Mouse (Mus musculus): ENCODE measurements around the gene Ankrd17. TPM values are rescaled to one million over a fixed set of nuclear protein-coding genes. Genes with fewer than 3 reads are reported as not detected.

The Ankrd17 gene
- total RNA-seq (2021), result 10 to 100 TPM; 85.7 to 88.5 TPM

DNA sequence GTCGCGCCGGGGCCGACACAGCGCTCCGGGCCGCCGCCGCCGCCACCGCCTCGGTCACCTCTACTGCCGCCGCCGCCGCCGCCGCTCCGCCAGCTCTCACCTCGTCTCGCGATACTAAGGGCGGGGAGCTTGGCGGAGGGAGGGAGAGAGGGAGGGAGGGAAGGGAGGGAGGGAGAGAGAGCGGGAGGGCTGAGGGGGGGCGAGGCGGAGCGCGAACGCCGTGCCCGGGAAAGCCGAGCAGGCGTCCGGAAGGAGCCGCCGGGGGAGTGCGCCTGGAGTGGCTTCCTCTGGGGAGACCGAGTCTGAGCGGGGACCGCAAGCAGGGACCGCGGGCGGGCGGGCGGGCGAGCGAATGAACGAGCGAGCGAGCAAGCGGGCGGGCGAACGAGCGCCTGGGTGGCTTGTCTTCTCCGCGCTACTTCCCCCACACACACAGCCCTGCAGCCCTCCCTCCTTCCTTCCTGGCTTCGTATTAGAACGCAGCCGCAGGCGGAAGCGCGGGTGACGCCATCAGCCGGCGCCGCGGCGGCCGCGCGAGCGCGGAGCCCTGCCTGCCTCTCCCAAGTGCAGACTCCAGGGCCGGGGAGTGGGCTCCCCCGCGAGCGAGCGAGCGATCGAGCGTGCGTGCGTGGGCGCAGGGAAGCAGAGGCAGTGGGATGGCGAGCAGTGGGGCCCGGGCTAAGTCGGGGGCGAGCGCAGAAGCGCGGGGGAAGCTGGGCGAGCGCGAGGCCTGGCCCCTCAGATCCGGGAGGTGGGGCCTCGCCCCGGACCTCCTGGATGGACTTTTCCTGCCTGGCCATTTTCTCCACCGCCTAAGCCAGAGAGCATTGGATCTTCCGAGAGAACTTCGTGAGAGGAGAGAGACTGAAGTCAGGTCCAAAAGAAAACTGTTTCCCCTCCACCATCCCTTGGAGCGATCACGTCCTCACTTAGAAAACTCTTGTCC is at the start of gene Ankrd17:
Gene Ankrd17 (minus strand): TSS at position 457 of the 946 bp plus-strand sequence.
- DNase-seq, result peak; percentile 92

DNA sequence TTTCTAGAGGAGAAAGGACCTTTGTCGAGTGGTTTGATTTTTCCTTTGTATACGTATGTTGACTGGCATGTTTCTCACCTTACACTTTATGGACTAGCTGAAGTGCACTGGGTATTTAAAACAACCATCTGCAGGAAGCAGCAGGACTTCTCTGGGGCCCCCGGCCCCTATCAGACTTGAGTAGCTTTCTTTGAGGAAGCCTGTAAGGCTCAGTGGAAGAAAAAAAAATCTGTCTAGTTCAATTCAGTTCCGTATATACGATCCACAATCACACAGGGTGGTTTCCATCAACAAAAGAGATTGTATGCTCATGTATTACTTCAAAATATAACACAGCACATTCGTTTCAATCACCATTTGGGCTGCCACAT is 48.5 kb upstream of the Ankrd17 start:
- no peak for DNase-seq

DNA sequence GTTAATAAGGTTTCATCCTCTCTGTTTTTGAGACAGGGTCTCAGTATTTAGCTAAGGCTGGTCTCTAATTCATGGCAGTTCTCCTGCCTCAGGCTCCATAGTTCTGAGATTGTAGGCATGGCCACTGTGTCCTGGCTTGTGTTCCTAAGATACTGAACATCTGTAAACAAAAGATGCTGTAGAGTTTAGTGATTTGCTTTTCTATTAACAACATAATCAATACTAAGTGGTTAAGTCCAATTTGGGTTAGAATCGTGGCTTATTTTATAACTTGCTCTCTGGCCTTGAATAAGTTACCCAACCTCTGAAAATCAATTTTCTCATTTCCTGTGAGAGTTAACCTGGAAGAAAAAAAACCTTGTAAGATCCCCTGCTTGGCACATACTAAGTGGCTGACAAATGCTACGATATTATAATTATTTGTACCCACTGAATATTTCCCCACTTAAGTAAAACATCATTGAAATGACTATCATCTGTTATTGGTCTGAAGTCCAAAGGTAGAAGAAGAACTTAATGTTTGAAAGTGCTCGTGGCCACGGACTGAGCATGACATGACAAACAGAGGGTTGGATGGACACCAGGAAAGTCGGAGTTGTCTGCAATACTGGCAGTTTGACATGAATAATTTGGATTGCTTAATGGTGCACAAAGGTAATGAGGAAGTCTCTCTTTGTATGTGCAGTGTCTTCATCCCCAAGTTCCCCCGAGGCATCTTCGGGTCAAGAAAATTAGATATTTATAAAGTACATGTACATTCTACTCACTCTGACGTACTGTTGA is 48.0 kb upstream of the Ankrd17 start:
- DNase-seq, result no peak

DNA sequence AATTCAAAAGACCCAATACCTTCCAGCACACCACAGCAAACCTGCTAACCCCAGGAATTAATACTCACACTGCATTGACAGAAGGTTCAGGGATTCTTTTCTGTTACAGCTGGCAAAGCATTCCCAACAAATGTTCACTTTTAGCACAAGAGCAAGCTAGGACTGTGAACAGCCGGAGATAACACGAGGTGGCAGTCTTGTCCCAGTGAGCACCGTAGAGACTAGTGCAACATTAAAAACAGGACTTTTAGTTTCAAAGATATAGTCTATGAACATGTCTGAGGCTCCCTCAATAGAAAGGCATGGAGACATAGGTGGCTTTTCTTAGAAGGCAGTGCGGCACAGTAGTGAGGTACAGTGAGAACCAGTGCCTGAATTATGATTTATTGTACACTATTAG is 38.8 kb upstream of the Ankrd17 start:
- DNase-seq, result peak; percentile 50

DNA sequence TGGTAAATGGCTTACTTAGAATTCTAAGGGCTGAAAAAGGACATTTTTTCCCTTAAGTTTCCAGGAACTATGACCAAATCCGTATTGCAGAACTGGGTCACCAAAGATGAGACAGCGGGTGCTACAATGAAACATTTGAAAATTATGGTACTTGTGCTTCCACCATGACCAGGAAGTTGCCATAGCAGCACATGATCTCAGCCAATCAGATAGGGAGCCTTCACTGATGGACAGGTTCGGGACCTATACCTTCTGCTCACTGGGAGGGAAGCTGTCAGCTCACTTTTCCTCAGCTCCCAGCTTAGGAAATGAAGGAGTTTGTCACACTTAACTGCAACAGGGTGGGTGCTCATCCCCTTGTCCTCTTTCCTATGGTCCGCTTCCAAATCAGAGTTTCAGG is 30.4 kb upstream of the Ankrd17 start:
- DNase-seq, result no peak

DNA sequence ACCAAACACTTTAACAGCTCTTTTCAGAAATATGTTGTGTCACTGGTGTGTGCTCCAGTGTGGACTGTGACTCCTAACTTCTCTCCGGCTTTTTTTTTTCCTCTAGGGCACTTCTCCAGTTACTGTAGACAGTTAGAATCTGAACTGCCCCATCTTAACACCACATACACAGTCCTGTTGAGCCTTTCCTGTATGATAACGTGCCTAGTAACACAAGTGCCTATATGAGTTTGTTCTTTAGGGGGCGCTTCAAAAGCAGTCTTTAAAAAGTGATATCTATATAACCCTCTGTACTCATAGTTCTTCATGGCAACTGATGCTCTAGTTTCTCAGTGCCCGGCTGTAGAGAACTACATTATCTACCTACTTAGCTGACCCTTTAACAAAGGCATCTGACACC is 27.9 kb upstream of the Ankrd17 start:
- no peak for DNase-seq

DNA sequence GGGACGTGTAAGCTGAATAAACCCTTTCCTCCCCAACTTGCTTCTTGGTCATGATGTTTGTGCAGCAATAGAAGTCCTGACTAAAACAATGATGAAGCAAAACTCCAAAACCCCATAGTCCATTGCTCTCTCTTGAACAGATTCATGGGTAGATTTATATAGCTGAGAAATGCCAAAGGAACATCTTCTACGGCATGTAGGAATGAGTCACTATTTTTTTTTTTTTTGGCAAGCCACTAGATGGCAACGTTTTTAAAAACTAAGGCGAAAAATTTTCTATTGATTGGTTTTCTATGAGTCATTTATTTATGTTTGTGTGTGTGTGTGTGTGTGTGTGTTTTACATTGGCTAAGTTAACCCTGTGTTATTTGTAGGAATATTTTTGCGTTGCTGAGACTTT is 27.4 kb upstream of the Ankrd17 start:
- no peak for DNase-seq

DNA sequence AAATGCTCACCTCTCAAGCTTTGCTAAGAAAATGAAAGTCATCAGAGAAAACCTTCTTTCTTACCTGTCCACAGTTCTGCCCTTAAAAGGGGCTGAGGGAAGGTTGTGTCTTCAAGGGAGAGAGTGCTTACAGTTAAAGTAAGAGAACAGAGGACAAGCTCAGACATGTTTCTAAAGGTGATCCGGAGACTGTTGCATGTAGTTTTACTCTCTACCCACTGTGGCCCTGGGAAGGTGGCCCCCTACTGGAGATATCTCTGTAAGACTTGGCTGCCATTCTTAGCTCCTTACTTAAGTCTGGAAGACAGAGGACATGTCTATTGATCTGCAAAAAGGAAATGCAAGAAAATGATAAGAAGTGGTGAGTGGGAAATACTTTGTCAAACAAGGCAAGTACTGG is 16.7 kb upstream of the Ankrd17 start:
- no peak for DNase-seq

DNA sequence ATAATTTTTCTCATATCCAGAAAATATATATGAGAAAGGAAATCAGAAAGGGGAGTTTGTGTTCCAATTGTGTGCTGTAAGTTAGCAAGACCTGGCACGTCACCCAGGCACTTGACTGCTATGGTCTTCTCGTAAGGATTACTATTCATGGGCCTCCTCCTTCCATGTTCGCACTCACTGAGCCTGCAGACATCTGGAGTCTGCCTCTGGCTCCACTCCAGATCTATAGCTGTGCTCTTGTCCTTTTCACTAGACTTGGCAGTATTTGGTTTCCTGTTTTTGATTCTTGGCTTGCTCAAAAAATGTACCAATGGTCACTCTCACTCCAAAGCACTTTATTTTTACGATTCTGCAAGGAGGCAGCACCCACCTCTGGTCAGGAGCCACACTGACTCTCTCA is 15.1 kb upstream of the Ankrd17 start:
- DNase-seq, result peak; percentile 23

DNA sequence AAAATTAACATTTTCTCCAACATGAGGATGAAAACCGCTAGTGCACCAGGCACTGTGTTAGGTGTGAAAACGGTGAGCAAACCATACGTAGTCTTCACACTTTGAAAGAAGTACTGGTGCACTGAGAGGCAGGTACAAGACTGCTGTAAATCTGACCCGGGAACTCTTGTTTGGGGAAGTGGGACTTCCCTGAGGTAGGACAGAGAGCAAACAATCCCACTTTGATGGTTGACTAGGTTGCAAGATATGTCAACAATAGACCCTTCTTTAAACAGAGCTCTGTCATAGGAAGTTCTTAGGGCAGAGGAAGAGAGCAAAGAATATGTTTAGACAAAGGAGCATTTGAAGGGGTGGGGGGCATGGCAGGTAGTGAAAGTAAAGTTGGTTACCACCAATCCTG is 7.3 kb upstream of the Ankrd17 start:
- DNase-seq, result no peak

DNA sequence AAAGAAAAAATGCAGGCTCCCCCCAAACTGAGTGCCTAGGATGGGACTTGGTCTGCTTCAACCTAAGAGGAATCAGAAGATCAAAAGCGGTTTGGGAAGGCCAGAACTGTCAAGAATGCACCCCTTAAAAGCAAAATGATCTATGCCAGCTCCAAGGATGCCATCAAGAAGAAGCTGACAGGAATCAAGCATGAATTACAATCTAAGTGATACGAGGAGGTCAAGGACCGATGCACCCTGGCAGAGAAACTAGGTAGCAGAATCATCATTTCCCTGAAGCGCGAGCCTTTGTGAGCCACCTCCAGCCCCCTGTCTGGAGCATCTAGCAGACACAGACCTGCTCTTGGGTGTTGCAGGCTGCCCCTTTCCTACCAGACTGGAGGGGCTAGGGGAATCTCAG is 4.0 kb upstream of the Ankrd17 start:
- no peak for DNase-seq

DNA sequence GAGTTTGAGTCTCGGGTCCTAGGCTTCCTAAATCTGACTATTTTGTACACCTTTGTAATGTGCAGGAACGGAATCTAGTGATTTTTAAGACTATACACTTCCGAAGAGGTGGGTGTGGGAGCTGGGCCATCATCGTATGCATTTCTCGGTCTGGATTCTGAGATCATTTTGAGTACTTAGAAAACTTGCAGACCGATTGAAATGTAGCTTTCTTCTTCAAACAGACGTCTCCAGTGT is 608 bp upstream of the Ankrd17 start, which contains the start of gene Gm9958:
Gene Gm9958 (plus strand): TSS at position 138 of the 237 bp plus-strand sequence.
- DNase-seq, result no peak

DNA sequence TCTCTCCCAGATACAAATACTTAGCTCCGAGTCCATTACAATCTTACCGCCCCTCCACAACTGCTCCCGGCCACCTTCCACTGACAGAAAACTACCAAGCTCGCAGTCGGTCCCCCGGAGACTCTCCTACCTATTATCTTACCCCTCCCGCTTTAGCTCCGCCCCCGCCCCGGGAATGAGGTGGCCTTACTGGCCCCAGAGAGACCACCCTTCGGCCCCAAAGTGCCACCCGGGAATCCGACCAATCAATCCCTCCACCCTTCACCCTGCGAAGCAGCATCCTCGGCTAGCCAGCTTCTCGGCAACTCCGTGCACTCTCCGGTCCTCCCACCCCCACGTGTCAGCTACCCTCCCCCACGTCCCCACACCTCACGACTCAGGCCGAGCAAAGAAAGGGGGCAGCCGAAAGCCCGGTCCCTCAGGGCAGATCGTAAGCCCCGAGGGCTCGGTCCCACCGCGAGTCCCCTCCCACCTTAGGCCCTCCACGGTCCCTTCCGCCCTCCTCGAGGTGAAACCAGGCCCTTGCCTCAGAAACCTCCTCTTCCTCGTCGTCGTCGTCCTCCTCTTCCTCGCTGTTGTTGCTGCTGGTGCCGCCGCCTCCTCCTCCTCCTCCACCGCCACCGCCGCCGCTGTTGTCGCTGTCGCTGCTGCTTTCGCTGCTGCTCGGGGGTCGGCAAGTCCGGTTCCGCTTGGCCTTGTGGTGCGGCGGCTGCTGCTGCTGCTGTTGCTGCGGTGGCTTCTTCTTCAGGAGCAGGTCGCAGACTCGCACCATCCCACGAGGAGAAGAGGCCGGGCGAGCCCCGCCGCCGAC is 1.0 kb downstream of the Ankrd17 start:
- DNase-seq, result peak; percentile 57

DNA sequence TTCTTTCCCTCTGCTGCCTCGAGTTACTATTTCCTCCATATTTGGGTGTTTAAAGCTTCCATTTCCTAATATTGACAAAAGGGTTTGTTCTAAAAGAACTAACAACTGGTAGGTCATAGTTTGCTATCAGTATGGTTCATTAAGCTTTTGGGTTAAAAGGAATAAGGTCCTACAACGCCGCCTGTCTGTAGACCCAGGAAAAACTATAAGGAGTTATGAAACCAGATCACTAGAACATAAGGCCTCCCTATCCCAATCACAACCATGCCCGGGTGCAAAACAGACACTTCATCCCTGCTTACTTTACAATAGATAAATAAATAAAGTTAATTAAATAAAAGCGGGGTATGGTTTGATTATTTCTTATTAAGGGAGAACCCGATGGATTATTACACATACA is 1.9 kb downstream of the Ankrd17 start:
- peak; percentile 80 for DNase-seq

DNA sequence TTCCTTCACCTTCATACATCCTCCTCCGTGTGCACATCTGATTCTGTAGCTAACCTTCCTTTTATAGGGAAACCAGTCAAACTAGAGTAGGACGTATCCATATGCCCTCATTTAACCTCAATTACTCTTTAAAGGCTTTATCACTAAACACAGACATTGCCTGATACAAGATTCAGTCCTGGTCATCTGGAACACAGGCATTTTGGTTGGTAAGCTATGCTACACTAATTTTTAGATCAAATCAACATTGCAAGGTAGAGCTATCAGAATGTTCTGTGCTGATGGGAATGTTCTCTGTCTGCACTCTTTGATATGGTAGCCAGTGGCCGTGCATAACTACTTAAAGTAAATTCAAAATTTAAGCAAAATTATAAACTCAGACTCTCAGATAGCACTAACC is 10.6 kb downstream of the Ankrd17 start:
- DNase-seq, result no peak

DNA sequence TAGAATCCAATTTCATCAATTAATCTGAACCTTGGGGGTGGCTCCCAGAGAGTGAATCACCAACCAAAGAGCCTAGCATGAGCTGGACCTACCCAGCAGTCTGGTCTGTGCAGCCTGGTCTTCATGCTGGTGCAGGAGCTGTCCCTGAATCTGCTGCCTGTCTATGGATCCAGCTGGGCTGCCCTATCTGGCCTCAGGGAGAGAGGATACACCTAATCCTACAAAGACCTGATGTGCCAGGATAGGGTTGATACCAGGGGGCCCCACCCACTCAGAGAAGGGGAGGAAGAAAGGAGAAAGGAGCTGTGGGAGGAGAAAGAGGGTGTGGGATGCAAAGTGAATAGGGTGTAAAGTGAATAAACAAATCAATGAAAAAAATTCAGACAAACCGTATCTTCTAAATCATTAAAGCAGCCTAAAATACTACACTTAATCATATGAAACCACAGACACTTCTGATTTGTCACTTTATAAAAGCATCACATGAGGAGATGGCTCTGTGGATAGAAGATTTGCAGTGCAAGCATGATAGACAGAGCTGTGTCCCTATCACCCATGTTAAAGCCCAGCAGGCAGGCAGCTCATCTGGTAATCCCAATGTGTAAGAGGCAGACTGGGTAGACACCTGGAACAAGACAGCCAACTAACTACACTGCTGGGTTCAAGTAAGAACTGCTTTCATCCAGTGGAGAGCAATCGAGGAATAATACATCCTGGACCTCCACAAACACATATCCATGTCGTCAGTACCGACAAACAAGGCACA is 12.6 kb downstream of the Ankrd17 start:
- DNase-seq, result no peak

DNA sequence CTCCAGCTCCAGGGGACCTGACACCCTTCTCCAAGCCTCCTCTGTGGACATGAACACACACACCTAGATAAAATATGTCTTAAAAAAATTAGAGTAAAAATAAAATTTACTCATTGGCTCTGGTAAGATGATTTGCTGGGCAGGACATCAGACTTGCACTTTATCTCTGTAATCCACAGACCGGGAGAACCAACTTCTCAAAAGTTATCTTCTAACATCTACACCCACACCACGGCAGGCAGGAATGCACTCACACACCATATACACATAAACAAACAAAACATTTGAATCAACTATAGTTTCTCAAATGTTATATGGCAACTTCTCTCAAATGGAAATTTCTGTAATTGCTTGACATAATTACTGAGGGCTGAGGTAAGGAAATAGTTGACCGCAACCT is 19.5 kb downstream of the Ankrd17 start:
- no peak for DNase-seq

DNA sequence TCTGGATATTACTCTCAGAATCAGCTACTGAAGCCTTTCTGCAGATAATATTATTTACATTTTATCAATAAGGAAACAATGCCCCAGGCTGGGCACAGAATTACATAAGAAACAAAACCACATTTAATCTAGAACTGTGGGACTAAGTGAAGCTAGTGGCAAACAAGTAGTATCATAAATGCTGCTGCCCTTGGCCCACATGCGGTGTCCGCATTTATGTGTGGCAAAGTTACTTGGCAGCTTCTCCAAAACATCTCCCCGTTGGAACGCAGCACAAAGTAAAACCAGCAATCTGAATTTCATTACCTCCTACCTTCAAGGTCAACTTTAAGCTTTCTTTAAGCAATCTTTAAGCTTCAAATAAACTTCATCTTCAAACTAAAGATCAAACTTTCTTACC is 25.5 kb downstream of the Ankrd17 start:
- no peak for DNase-seq

DNA sequence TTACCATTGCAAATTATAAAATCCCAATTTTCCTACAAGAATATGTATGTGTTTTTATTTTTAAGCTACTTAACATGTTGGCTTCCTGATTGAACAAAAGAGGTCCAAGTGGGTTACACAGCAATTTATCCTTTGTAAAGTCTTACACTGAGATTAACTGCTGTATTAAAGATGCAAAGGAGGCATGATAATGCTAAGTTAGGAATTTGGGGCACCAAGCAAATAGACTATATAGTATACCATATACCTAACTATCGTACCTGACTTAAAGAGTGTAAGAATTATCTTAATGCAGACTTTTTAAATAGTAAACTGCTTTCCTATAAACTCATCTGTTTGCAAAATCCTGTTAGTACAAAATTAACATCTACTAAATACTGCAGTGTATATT is 26.4 kb downstream of the Ankrd17 start:
- no peak for DNase-seq

DNA sequence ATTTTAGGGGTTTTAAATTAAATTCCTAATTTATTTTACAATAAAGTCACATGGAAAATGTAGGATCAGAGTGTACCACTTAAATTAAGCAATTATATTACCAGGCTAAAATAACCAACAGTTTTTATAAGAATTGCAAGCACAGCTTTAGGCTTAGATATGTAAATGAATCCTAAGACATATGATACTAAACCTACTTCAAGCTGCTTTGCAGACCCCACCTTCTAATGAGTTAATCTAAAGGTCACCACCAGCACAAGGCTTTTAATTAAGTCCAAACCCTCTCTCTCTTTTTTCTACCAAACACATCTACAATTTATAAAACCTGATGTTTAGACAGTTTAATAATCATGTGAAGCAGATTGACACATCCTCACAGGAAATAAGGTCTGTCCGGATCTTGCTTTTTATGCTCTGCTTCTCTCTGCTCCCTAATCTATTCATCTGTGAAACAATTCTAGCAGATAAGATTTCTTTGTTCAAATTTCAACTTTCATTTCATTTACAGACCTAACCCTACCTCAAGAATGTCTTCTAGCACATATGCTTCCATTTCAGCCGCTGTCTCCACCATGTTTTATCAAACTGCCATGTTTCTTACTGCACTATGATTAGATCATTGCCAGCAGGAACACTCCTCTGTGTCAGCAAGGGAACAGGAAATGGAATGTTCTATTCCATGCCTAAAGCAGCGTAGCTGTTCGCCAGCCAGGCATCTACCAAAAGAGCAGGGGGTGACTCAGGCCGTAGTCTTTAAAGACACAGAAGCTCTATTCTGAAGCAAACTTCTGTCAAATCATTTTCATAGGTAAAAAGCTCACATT is 27.0 kb downstream of the Ankrd17 start:
- DNase-seq, result peak; percentile 71

All from heart, postnatal 4 days (tissue).